Mouse (Mus musculus): Measurements from ENCODE around the gene Acat3.

DNA sequence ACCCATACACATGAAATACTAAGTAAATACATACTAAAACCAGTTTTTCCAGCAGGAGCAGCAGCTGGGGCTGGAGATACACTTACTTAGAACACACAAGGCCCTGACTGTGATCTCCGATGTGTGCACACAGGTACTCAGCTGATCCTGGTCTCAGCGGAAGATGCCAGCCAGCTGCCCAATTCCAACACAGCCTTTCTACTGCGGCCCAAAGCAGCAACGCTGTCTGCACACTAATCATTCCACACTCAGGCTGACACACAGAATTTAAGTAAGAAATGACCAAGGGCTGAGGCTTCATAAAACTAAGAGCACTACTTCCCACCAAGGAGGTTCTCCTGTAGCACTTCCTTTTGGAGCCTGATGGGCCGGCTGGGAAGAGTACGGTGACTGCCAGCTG lies 38.1 kb downstream of the Acat3 start:
- TF ChIP-seq CTCF (IDR thresholded peaks at IDR 0.05; ENCODE audit: low read depth, low read length), result no peak
- no peak for TF ChIP-seq POLR2A (IDR thresholded peaks at IDR 0.05; ENCODE audit: borderline replicate concordance, low read depth, low read length)

Measured in bone marrow macrophage, adult 2 months (primary cell).